Mouse (Mus musculus) liver, embryonic 13.5 days (tissue): ENCODE measurements around the gene Hes1. TPM values are rescaled to one million over a fixed set of nuclear protein-coding genes. Genes with fewer than 3 reads are reported as not detected.

Source experiments
- ATAC-seq: fragments of 200-750 bp; cut with Nextera tagmentation; 2 replicates; pipeline ENCODE4 v1.8.0; 2017; ENCODE audit warnings: low read depth, mild to moderate bottlenecking, moderate number of reproducible peaks, moderate library complexity
- DNase-seq: peaks from one replicate; pipeline ENCODE4 v3.0.0; 2022
- H3K27ac ChIP-seq: fragments of 300-500 bp; sonication (generic); 2 replicates; pipeline ENCODE4 v1.5.1; 2015; ENCODE audit warnings: moderate library complexity, mild to moderate bottlenecking, inconsistent platforms
- H3K27me3 ChIP-seq: fragments of 300-500 bp; sonication (generic); 2 replicates; pipeline ENCODE4 v1.6.1; 2015; ENCODE audit warnings: mild to moderate bottlenecking, inconsistent platforms
- H3K36me3 ChIP-seq: fragments of 300-500 bp; sonication (generic); 2 replicates; pipeline ENCODE4 v1.6.1; 2015; ENCODE audit warnings: mild to moderate bottlenecking, inconsistent platforms
- H3K4me1 ChIP-seq: fragments of 300-500 bp; sonication (generic); replicated peaks from 2 replicates; pipeline ENCODE4 v1.6.1; 2015; ENCODE audit warnings: inconsistent platforms
- H3K4me2 ChIP-seq: fragments of 300-500 bp; sonication (generic); 2 replicates; pipeline ENCODE4 v1.6.1; 2015; ENCODE audit warnings: inconsistent platforms, mild to moderate bottlenecking, moderate library complexity
- H3K4me3 ChIP-seq: fragments of 300-500 bp; sonication (generic); replicated peaks from 2 replicates; pipeline ENCODE4 v1.5.1; 2015; ENCODE audit warnings: mild to moderate bottlenecking, inconsistent platforms
- H3K9ac ChIP-seq: fragments of 300-500 bp; sonication (generic); 2 replicates; pipeline ENCODE4 v1.6.1; 2015; ENCODE audit warnings: mild to moderate bottlenecking, inconsistent platforms
- H3K9me3 ChIP-seq: fragments of 300-500 bp; sonication (generic); replicated peaks from 2 replicates; pipeline ENCODE4 v1.6.1; 2016; ENCODE audit warnings: inconsistent platforms
- WGBS: fragments of 180-500 bp; shearing (Covaris S2); methylation state at CpG from one replicate; pipeline ENCODE4 v1.1.7; 2015; ENCODE audit not compliant: insufficient replicate concordance; 5-methylcytosine and 5-hydroxymethylcytosine counted together
- polyA plus RNA-seq: library from polyadenylated mRNA; unstranded; fragments of >200 nt; fragmentation: Nextera tagmentation; extraction: Ambion mirVana; gene quantifications from 2 replicates; pipeline ENCODE4 v1.2.1, GENCODE M21; 2015

Gene Hes1
- polyA plus RNA-seq, 1 experiment from 2014 or later = 5.9 TPM

DNA sequence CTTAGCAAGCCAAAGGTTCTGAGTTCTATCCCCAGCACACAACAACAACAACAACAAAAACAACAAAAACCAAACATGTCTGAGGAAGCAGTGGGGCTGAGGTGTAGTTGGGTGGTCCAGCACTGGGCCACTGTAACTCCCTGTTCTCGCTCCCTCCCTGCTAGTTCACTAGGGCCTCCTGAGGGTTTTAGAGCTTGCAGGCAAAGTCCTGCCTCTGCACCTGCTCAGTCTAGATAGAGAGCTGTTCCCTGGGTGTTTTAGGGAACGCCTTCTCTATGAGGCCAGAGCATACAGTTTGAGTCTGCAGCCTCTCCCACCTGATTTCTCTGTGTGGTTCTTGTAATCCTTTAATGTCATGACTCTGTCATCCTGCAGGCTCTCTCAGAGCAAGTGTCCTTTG, 11.9 kb upstream of the Hes1 start:
- no peak for DNase-seq
- H3K36me3 ChIP-seq = no peaks in the 10 kb centered on the region
- peak; percentile 54 for ATAC-seq
- no peak overlapping the region for H3K4me3 ChIP-seq
- H3K4me1 ChIP-seq = peaks cover 33% of the 10 kb centered on the region; the same call in 1 of the 2 replicates
- H3K9me3 ChIP-seq = no peaks in the 10 kb centered on the region
- H3K4me2 ChIP-seq = no peak overlapping the region
- H3K9ac ChIP-seq = no peak overlapping the region
- peaks cover 15% of the 10 kb centered on the region; the same call in 1 of the 2 replicates for H3K27me3 ChIP-seq
- no peak overlapping the region for H3K27ac ChIP-seq
- WGBS = 47% methylated on average over 2 of the region's 2 CpGs

DNA sequence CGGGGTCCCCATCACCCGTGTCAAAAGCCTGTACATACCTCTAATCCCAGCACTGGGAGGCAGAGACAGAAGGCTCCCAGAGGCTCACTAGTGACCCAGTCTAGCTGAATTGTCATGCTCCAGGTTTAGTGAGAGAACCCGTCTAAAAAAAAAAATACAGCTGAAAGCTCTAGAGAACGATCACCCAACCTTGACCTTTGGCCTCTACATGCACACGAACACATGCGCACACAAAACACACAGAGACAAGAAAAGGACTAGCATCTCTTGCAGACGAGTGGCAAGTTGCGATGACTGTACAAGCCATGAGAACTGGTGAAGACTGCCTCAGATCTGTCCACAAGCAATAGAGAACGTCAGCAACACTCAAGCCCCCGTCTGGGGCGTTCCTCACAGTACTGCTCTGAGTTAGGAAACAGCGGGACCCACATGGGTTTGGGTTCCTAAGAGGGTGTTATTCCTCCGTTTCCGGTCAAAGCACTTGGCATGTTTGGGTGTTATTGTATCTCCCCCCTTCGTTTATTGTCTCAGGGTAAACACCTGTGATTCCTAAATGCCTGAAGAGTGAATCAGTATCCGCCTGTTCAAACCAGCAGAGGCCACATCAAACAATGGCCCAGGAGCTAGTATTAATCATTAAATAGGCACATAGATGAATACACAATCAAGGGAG, 11.2 kb upstream of the Hes1 start:
- peak overlapping the region; percentile 48 for H3K27ac ChIP-seq
- H3K4me1 ChIP-seq = peaks cover 28% of the 10 kb centered on the region; the same call in 1 of the 2 replicates
- H3K9me3 ChIP-seq = no peaks in the 10 kb centered on the region
- ATAC-seq (no peak), DNase-seq (no peak)
- H3K4me3 ChIP-seq = no peak overlapping the region
- no peak overlapping the region for H3K4me2 ChIP-seq
- no peaks in the 10 kb centered on the region for H3K36me3 ChIP-seq
- peaks cover 10% of the 10 kb centered on the region; the same call in 1 of the 2 replicates for H3K27me3 ChIP-seq
- 57% methylated on average over 16 of the region's 16 CpGs for WGBS
- no peak overlapping the region for H3K9ac ChIP-seq

- WGBS = 53% methylated on average over 4 of the region's 4 CpGs
- Histone ChIP-seq H3K9ac (no peak overlapping the region), H3K27ac (no peak overlapping the region)
Observed at GRCm38 (mm10) chr16:30054541-30054940, 9.6 kb upstream of the Hes1 start.

DNA sequence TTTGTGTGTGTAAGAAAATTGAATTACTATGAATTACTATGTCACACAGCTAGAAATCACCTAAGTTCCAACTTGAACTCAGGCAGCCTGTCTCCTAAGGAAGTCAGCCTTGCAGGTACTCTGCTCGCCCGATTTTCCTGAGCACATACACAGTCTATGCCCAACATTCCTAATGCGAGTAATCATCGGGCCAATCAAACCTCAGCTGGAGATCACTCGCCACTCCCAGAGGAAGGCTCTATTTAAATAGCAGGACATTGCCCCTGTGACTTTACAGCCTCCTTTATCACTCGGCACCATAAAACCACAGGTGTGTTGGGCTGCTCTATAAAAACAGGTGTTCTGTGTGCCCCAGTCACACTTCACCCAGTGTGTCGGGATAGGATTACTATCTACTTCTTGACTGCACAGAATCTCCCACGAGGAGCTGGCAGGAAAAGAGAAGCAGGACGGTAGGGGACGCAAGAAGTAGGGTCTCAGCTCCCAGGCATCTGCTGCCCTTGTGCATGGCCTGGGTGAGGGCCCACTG, 8.8 kb upstream of the Hes1 start:
- H3K4me1 ChIP-seq = peaks cover 41% of the 10 kb centered on the region
- H3K9ac ChIP-seq = no peak overlapping the region
- H3K9me3 ChIP-seq = no peaks in the 10 kb centered on the region
- H3K4me3 ChIP-seq = no peak overlapping the region
- ATAC-seq (no peak), DNase-seq (no peak)
- WGBS = 41% methylated on average over 10 of the region's 10 CpGs
- H3K27me3 ChIP-seq = peaks cover 25% of the 10 kb centered on the region
- no peaks in the 10 kb centered on the region for H3K36me3 ChIP-seq
- no peak overlapping the region for H3K27ac ChIP-seq
- H3K4me2 ChIP-seq = no peak overlapping the region

More at GRCm38 (mm10) chr16:30054541-30054940, 9.6 kb upstream of the Hes1 start:
- Histone ChIP-seq H3K4me1 (peaks cover 34% of the 10 kb centered on the region), H3K9me3 (no peaks in the 10 kb centered on the region), H3K4me2 (no peak overlapping the region), H3K27me3 (peaks cover 16% of the 10 kb centered on the region), H3K4me3 (no peak overlapping the region), H3K36me3 (no peaks in the 10 kb centered on the region)
- DNase-seq (no peak), ATAC-seq (no peak)

- H3K9me3 ChIP-seq = no peaks in the 10 kb centered on the region
- H3K4me2 ChIP-seq = no peak overlapping the region
- H3K9ac ChIP-seq = no peak overlapping the region
- H3K27ac ChIP-seq = no peak overlapping the region
- 60% methylated on average over 7 of the region's 7 CpGs for WGBS
- peaks cover 27% of the 10 kb centered on the region for H3K27me3 ChIP-seq
- peaks cover 43% of the 10 kb centered on the region for H3K4me1 ChIP-seq
- H3K36me3 ChIP-seq = no peaks in the 10 kb centered on the region
- no peak for ATAC-seq
- H3K4me3 ChIP-seq = no peak overlapping the region
- no peak for DNase-seq
Observed at GRCm38 (mm10) chr16:30055927-30056326, 8.3 kb upstream of the Hes1 start.

DNA sequence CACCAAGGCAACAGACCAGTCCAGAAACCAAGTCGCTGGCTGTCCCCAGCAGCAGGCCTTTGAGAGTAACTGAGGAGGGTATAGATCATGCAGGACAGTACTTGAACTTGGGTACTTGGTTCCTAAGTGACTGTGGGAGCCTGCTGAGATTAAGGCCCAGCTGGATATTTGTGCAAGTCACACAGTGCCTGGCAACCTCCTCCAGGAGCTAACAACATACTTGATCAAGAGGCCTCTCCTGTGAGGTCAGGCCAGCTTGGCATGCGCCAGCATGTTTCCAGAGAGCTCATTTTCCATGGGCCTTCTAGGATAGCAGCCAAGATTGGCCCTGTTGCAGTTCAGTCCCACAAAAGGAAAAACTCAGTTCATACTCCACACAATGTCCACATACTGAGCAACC, 7.3 kb upstream of the Hes1 start:
- H3K36me3 ChIP-seq = no peaks in the 10 kb centered on the region
- H3K4me3 ChIP-seq = no peak overlapping the region
- H3K27ac ChIP-seq = no peak overlapping the region
- peaks cover 37% of the 10 kb centered on the region for H3K27me3 ChIP-seq
- ATAC-seq (no peak), DNase-seq (no peak)
- H3K9me3 ChIP-seq = no peaks in the 10 kb centered on the region
- no peak overlapping the region for H3K4me2 ChIP-seq
- 68% methylated on average over 2 of the region's 2 CpGs for WGBS
- H3K9ac ChIP-seq = no peak overlapping the region
- H3K4me1 ChIP-seq = peaks cover 38% of the 10 kb centered on the region

GRCm38 (mm10) chr16:30058974-30059717, 5.0 kb upstream of the Hes1 start:
- Histone ChIP-seq H3K9me3 (no peaks in the 10 kb centered on the region), H3K4me1 (peaks cover 43% of the 10 kb centered on the region), H3K27me3 (peaks cover 59% of the 10 kb centered on the region), H3K27ac (no peak overlapping the region), H3K4me2 (no peak overlapping the region), H3K36me3 (no peaks in the 10 kb centered on the region), H3K4me3 (no peak overlapping the region), H3K9ac (no peak overlapping the region)
- WGBS = 13% methylated on average over 9 of the region's 9 CpGs
- DNase-seq = no peak
- ATAC-seq = no peak

- peaks cover 46% of the 10 kb centered on the region for H3K4me1 ChIP-seq
- no peak overlapping the region for H3K4me2 ChIP-seq
- ATAC-seq = no peak
- H3K27me3 ChIP-seq = peaks cover 72% of the 10 kb centered on the region
- H3K27ac ChIP-seq = no peak overlapping the region
- WGBS = 18% methylated on average over 8 of the region's 8 CpGs
- DNase-seq = no peak
- H3K36me3 ChIP-seq = no peaks in the 10 kb centered on the region
- H3K9ac ChIP-seq = no peak overlapping the region
- no peak overlapping the region for H3K4me3 ChIP-seq
- H3K9me3 ChIP-seq = no peaks in the 10 kb centered on the region
Observed at GRCm38 (mm10) chr16:30060412-30060811, 3.8 kb upstream of the Hes1 start.

GRCm38 (mm10) chr16:30062242-30063030, 1.7 kb upstream of the Hes1 start:
- 14% methylated on average over 12 of the region's 12 CpGs for WGBS
- peaks cover 59% of the 10 kb centered on the region for H3K4me1 ChIP-seq

GRCm38 (mm10) chr16:30063121-30063881, 883 bp upstream of the Hes1 start:
- under 1% methylated on average over 64 of the region's 82 CpGs for WGBS
- DNase-seq = no peak
- Histone ChIP-seq H3K27me3 (peaks cover 96% of the 10 kb centered on the region), H3K36me3 (0 out of 2 replicates have a peak, but pooled peaks cover 3% of the 10 kb centered on the region), H3K4me3 (peak overlapping the region; percentile 56), H3K9ac (peak overlapping the region; percentile 73), H3K9me3 (no peaks in the 10 kb centered on the region), H3K4me2 (peak overlapping the region; percentile 78), H3K27ac (peak overlapping the region; percentile 85), H3K4me1 (peaks cover 64% of the 10 kb centered on the region)
- ATAC-seq = peak; percentile 27

More at GRCm38 (mm10) chr16:30062242-30063030, 1.7 kb upstream of the Hes1 start:
- no peak for DNase-seq
- no peak for ATAC-seq
- Histone ChIP-seq H3K9me3 (no peaks in the 10 kb centered on the region), H3K36me3 (0 out of 2 replicates have a peak, but pooled peaks cover 3% of the 10 kb centered on the region), H3K27me3 (peaks cover 92% of the 10 kb centered on the region), H3K27ac (peak overlapping the region; percentile 85; the same call in 1 of the 2 replicates), H3K4me3 (peak overlapping the region; percentile 56), H3K4me2 (peak overlapping the region; percentile 78), H3K9ac (peak overlapping the region; percentile 73; the same call in 1 of the 2 replicates)
